Mouse (Mus musculus) G1E (cell line): ENCODE measurements around the gene Bco1. TPM values are rescaled to one million over a fixed set of nuclear protein-coding genes. Genes with fewer than 3 reads are reported as not detected.

Experiments
- ATAC-seq: 2 replicates; pipeline ENCODE4 v1.8.0; 2016; ENCODE audit warnings: mild to moderate bottlenecking; ENCODE audit not compliant: insufficient number of reproducible peaks, poor library complexity, low FRiP score, severe bottlenecking; ENCODE audit errors: extremely low read depth
- DNase-seq: peaks from one replicate; pipeline ENCODE4 v3.0.0; 2012; ENCODE audit warnings: low spot score
- H3K27me3 ChIP-seq: 2 replicates; pipeline ENCODE4 v1.6.1; 2012; ENCODE audit warnings: mild to moderate bottlenecking, low read length, inconsistent platforms; ENCODE audit not compliant: insufficient read depth
- H3K36me3 ChIP-seq: replicated peaks from 2 replicates; pipeline ENCODE3; 2012; ENCODE audit warnings: mild to moderate bottlenecking, inconsistent platforms
- H3K4me1 ChIP-seq: 2 replicates; pipeline ENCODE4 v1.6.1; 2012; ENCODE audit warnings: low read depth, low read length, inconsistent platforms, mixed read lengths; ENCODE audit not compliant: insufficient read depth
- H3K4me3 ChIP-seq: 2 replicates; pipeline ENCODE4 v1.5.1; 2012; ENCODE audit warnings: low read depth, mild to moderate bottlenecking, inconsistent platforms, low read length, moderate library complexity, mixed read lengths
- H3K9me3 ChIP-seq: replicated peaks from 2 replicates; pipeline ENCODE4 v1.6.1; 2012; ENCODE audit warnings: inconsistent platforms
- CTCF ChIP-seq: IDR thresholded peaks from 2 replicates; pipeline ENCODE4 v1.5.1; 2012; ENCODE audit warnings: low read depth, low read length, inconsistent platforms, mixed read lengths
- GATA1 ChIP-seq: IDR thresholded peaks from 2 replicates; pipeline ENCODE4 v1.6.1; 2012; ENCODE audit warnings: borderline replicate concordance, low read length, inconsistent platforms, mixed read lengths
- GATA2 ChIP-seq: IDR thresholded peaks from 2 replicates; pipeline ENCODE4 v1.6.1; 2012; ENCODE audit warnings: low read depth, low read length, inconsistent platforms, borderline replicate concordance
- POLR2AphosphoS5 ChIP-seq: IDR thresholded peaks from 2 replicates; pipeline ENCODE4 v1.6.1; 2012; ENCODE audit warnings: low read depth, low read length, inconsistent platforms; ENCODE audit not compliant: insufficient replicate concordance
- TAL1 ChIP-seq: conservative IDR thresholded peaks from 2 replicates; pipeline ENCODE4 v1.6.1; 2012; ENCODE audit warnings: low read depth, low read length, inconsistent platforms, mixed read lengths
- polyA plus RNA-seq: library from polyadenylated mRNA; stranded (reverse); fragments of >175 nt; gene quantifications from 2 replicates; pipeline ENCODE4 v1.2.3, GENCODE M21; 2012
- total RNA-seq, 2 experiments: library from RNA; stranded (forward) in 1 of 2; stranded (reverse) in 1 of 2; fragments of 200-1000 nt in 1 of 2; fragments of >200 nt in 1 of 2; fragmentation: Nextera tagmentation in 1 of 2; gene quantifications; 2 replicates each; pipeline ENCODE4 v1.2.3; 2014 to 2017

The Bco1 gene
- total and polyA plus RNA-seq, 3 experiments: not detected

DNA sequence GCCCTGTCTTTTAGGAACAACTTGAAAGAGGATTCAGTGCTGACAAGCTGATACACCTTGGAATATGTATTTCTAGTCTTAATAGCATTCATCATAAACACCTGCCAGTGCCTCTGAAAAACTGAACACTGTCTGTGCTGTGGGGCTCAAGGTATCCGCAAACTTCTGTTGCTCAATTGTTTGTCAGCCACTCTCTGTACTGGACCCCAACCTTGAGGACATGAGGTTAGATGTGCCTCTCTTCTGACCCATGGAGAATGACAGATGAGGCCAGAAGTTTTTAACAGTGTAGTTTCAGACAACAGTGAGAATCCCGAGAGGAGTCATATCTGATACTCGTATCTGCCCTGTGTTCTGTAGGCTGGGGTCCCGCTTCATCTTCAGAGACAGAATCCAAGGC, 69.9 kb downstream of the Bco1 start:
- H3K4me1 ChIP-seq: peaks cover 5% of the 10 kb centered on the region
- no peak for ATAC-seq
- no peak overlapping the region for H3K4me3 ChIP-seq

DNA sequence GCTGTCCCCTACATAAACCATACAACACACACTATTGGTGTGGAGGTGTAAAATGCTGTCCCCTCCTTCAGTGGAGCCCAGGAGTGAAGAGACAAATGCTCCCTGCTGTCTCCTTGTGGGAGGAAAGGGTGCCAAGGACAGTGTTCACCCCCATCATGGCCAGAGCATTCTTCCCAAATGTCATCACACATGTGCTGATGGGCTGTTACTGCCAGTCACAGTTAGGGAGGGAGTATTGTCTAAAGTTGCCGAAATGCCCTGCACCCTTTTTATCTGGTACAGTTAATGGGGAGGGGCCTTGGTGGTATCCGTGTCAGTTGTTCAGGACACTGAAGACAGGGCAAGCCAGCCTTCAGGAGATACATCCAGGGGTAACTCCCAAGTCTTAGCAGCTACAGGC, 70.9 kb downstream of the Bco1 start:
- Histone ChIP-seq H3K27me3 (no peaks in the 10 kb centered on the region), H3K4me1 (peaks cover 2% of the 10 kb centered on the region; the same call in 1 of the 2 replicates), H3K4me3 (no peak overlapping the region), H3K9me3 (no peaks in the 10 kb centered on the region), H3K36me3 (peaks cover 65% of the 10 kb centered on the region)
- DNase-seq: no peak
- ATAC-seq: no peak
- TF ChIP-seq CTCF (no peak), GATA2 (no peak), GATA1 (no peak), POLR2AphosphoS5 (no peak), TAL1 (no peak)

More for the DNA sequence above, 69.9 kb downstream of the Bco1 start:
- no peak for TF ChIP-seq POLR2AphosphoS5
- TF ChIP-seq TAL1: no peak
- TF ChIP-seq CTCF: no peak
- TF ChIP-seq GATA1: no peak
- no peak for TF ChIP-seq GATA2
- no peaks in the 10 kb centered on the region for H3K27me3 ChIP-seq
- DNase-seq: no peak
- H3K9me3 ChIP-seq: no peaks in the 10 kb centered on the region
- peaks cover 63% of the 10 kb centered on the region for H3K36me3 ChIP-seq

DNA sequence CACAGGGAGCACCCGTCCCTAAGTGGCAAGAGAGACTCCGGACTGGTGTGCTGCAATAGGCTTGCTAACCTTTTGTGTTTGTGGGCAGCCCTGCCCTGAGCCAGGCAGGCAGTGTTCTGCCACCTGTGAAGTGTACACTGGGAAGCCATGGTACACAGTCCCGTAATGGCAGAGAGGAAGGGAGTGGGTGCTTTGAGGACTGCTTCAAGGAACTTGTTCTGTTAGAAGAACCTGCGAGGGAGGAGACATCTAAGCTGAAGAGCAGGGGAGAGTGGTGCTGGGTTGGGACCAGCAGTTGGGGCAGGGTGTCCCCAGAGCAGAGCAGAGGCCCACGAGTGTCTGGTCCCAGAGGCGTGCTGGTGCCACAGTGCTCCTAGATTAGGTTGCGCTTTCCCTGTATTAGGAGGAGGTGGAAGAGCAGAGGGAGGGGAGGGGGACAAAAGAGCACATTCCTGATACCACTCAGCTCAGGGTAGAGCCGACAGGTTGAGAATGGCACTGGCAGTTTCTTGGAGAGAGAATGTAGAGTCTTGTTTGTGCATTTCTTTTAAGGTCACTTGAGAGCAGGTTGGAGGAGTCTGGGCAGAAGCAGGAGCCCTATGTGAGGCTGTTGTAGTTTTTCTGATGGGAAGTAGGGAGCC, 71.7 kb downstream of the Bco1 start:
- H3K27me3 ChIP-seq: no peaks in the 10 kb centered on the region
- TF ChIP-seq POLR2AphosphoS5 (no peak), CTCF (no peak), TAL1 (no peak), GATA2 (no peak), GATA1 (no peak)
- H3K4me3 ChIP-seq: no peak overlapping the region
- DNase-seq (no peak), ATAC-seq (no peak)
- no peaks in the 10 kb centered on the region for H3K9me3 ChIP-seq
- peaks cover 2% of the 10 kb centered on the region; the same call in 1 of the 2 replicates for H3K4me1 ChIP-seq
- H3K36me3 ChIP-seq: peaks cover 70% of the 10 kb centered on the region

DNA sequence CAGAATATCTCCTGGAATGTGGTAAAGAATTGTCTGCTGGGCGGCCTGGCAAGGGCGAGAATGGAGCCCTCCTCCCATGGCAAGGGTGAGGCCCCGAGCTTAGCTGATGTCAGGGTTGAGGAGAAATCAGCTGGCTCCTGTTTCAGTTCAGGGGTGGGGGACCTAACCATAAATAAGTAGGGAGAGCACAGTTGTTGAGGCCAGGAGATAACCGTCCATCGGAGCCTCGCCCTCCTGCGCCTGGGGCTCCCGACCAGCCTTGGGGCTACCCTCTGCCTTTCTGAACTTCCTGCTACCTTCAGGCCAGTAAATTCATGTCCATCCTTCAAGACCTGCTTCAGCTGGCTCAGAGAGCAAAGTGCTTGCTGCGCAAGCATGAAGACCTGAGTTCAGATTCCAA, 72.7 kb downstream of the Bco1 start:
- ATAC-seq (no peak), DNase-seq (no peak)
- no peak for TF ChIP-seq POLR2AphosphoS5
- TF ChIP-seq GATA2: no peak
- TF ChIP-seq GATA1: no peak
- no peak for TF ChIP-seq CTCF
- no peak for TF ChIP-seq TAL1
- peaks cover 71% of the 10 kb centered on the region for H3K36me3 ChIP-seq
- H3K4me3 ChIP-seq: no peak overlapping the region
- no peaks in the 10 kb centered on the region for H3K9me3 ChIP-seq
- H3K4me1 ChIP-seq: peaks cover 2% of the 10 kb centered on the region; the same call in 1 of the 2 replicates
- H3K27me3 ChIP-seq: no peaks in the 10 kb centered on the region

DNA sequence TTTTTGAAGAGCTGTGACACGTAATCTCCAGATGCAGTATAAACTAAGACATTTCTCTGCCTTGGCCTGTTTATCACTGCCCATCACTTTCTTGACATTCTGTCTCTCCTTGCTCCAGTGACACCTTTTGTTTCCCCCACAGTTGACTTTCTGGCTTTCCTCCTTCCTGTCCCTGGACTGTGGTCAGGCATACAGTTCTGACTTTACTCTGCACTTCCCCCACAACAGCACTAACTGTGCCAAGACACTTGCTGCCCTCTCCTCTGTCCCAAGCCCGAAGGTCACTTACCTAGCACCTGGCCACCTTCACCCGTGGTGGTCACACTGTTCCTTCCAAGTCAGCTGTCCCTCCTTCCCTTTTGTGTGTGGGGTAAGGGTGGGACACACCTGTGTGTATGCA, 76.2 kb downstream of the Bco1 start:
- DNase-seq (no peak), ATAC-seq (no peak)
- Histone ChIP-seq H3K4me3 (no peak overlapping the region), H3K36me3 (peaks cover 81% of the 10 kb centered on the region), H3K4me1 (peaks cover 2% of the 10 kb centered on the region; the same call in 1 of the 2 replicates), H3K27me3 (no peaks in the 10 kb centered on the region), H3K9me3 (no peaks in the 10 kb centered on the region)
- TF ChIP-seq POLR2AphosphoS5 (no peak), GATA1 (no peak), TAL1 (no peak), CTCF (no peak), GATA2 (no peak)

DNA sequence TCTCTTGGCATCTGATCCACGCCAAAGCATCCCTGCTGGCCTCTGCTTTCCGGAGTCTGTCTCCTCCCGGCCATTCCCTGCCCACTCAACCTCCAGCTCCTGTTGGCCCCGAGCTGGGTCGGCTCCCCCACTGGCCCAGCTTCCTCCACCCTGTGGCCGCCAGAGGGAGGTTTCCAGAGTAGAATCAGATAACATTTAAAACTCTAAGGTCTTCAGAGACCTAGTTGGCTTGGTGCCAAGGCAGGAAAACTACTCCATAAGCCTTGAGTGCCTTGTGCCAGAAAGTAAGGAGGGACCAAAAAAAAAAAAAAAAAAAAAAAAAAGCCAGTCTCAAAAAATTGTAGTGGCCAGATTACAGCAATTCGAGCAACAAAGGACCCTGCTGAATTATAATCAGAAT, 77.2 kb downstream of the Bco1 start:
- TF ChIP-seq CTCF: no peak
- TF ChIP-seq TAL1: no peak
- TF ChIP-seq POLR2AphosphoS5: no peak
- TF ChIP-seq GATA2: no peak
- no peak for TF ChIP-seq GATA1
- 0 out of 2 replicates have a peak, but pooled peaks cover 2% of the 10 kb centered on the region for H3K4me1 ChIP-seq
- ATAC-seq (no peak), DNase-seq (no peak)
- no peak overlapping the region for H3K4me3 ChIP-seq
- peaks cover 82% of the 10 kb centered on the region for H3K36me3 ChIP-seq
- H3K27me3 ChIP-seq: no peaks in the 10 kb centered on the region
- H3K9me3 ChIP-seq: no peaks in the 10 kb centered on the region

DNA sequence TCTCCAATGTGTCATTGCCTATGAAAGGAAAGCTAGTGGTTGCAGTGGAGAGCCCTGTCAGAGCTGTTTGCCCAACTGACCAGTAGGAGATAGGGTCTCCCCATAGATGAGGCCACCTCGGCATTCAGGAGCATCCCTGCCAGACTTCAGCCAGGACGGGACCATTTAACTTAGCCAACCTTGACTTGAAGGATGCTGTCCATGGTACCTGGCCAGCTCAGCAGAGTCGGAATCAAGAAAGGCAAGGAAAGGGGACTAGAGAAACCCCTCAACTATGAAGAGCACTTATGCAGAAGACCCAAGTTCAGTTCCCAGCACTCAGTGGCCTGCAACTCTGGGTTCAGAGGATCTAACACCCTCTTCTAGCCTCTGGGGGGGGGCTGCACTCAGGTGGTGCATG, 78.0 kb downstream of the Bco1 start:
- no peak for DNase-seq
- Histone ChIP-seq H3K4me3 (no peak overlapping the region), H3K4me1 (no peaks in the 10 kb centered on the region), H3K36me3 (peaks cover 81% of the 10 kb centered on the region), H3K27me3 (no peaks in the 10 kb centered on the region), H3K9me3 (no peaks in the 10 kb centered on the region)
- ATAC-seq: no peak
- TF ChIP-seq POLR2AphosphoS5: no peak
- TF ChIP-seq GATA1: no peak
- TF ChIP-seq CTCF: no peak
- no peak for TF ChIP-seq TAL1
- no peak for TF ChIP-seq GATA2
